Mouse (Mus musculus) testis, adult 2 months (tissue): ENCODE data around the gene Il12rb2.

Source experiments
- CTCF ChIP-seq: fragments of 200-500 bp; IDR thresholded peaks from 2 replicates; pipeline ENCODE4 v1.5.1; 2012; ENCODE audit warnings: low read depth, mild to moderate bottlenecking, inconsistent platforms, low read length, moderate library complexity; ENCODE audit not compliant: control insufficient read depth, insufficient read depth, insufficient replicate concordance
- POLR2A ChIP-seq: fragments of 200-500 bp; IDR thresholded peaks from 2 replicates; pipeline ENCODE4 v1.6.1; 2012; ENCODE audit warnings: low read depth, mild to moderate bottlenecking, inconsistent platforms, low read length, moderate library complexity; ENCODE audit not compliant: control insufficient read depth

- TF ChIP-seq POLR2A: no peak
- TF ChIP-seq CTCF: no peak
Observed at GRCm38 (mm10) chr6:67300710-67301163, 75.3 kb downstream of the Il12rb2 start.
